Mouse (Mus musculus) spleen, adult 2 months (tissue): ENCODE measurements at regions not wholly inside any gene's neighbourhood (a gene's known extent, or its start where the extent isn't known, plus 50 kb on each side); places are given as distances from the start of the nearest gene placed in this dataset.

ENCODE experiments used
- CTCF ChIP-seq: fragments of 200-500 bp; IDR thresholded peaks from 2 replicates; pipeline ENCODE4 v1.5.1; 2011; ENCODE audit warnings: mild to moderate bottlenecking, inconsistent platforms; ENCODE audit not compliant: insufficient read depth, insufficient read length, insufficient replicate concordance; ENCODE audit errors: extremely low read depth
- POLR2A ChIP-seq: fragments of 200-500 bp; IDR thresholded peaks from 2 replicates; pipeline ENCODE4 v1.6.1; 2011; ENCODE audit warnings: low read depth, low read length, inconsistent platforms

GRCm38 (mm10) chr6:31319431-31319830, 79.1 kb upstream of the Mkln1 start:
- TF ChIP-seq POLR2A: no peak
- TF ChIP-seq CTCF: no peak
